Mouse (Mus musculus) liver, embryonic 16.5 days (tissue): Measurements from ENCODE around the gene Ogfrl1. TPM values are rescaled to one million over a fixed set of nuclear protein-coding genes. Genes with fewer than 3 reads are reported as not detected.

Experiments
- ATAC-seq: fragments of 200-750 bp; cut with Nextera tagmentation; 2 replicates; pipeline ENCODE4 v1.8.0; 2017; ENCODE audit warnings: low read depth, mild to moderate bottlenecking, moderate number of reproducible peaks, moderate library complexity
- H3K27ac ChIP-seq: fragments of 300-500 bp; sonication (generic); 2 replicates; pipeline ENCODE4 v1.5.1; 2014; ENCODE audit warnings: mild to moderate bottlenecking, low read length
- H3K27me3 ChIP-seq: fragments of 300-500 bp; sonication (generic); 2 replicates; pipeline ENCODE4 v1.6.1; 2014; ENCODE audit warnings: low read depth, low read length, mixed read lengths; ENCODE audit not compliant: control insufficient read depth, insufficient read depth
- H3K36me3 ChIP-seq: fragments of 300-500 bp; sonication (generic); 2 replicates; pipeline ENCODE4 v1.6.1; 2014; ENCODE audit warnings: mild to moderate bottlenecking; ENCODE audit not compliant: control insufficient read depth, insufficient read depth
- H3K4me1 ChIP-seq: fragments of 300-500 bp; sonication (generic); 2 replicates; pipeline ENCODE4 v1.6.1; 2014; ENCODE audit warnings: low read depth, low read length, mixed read lengths; ENCODE audit not compliant: control insufficient read depth
- H3K4me2 ChIP-seq: fragments of 300-500 bp; sonication (generic); 2 replicates; pipeline ENCODE4 v1.6.1; 2014; ENCODE audit warnings: low read depth, low read length, mixed read lengths
- H3K4me3 ChIP-seq: fragments of 300-500 bp; sonication (generic); 2 replicates; pipeline ENCODE4 v1.5.1; 2014; ENCODE audit warnings: low read depth, mild to moderate bottlenecking, low read length
- H3K9ac ChIP-seq: fragments of 300-500 bp; sonication (generic); 2 replicates; pipeline ENCODE4 v1.6.1; 2014; ENCODE audit warnings: low read depth, low read length
- H3K9me3 ChIP-seq: fragments of 300-500 bp; sonication (generic); replicated peaks from 2 replicates; pipeline ENCODE4 v1.6.1; 2016; ENCODE audit warnings: low read length; ENCODE audit not compliant: control insufficient read depth
- WGBS: fragments of 180-500 bp; shearing (Covaris S2); extraction: QIAGEN DNeasy Blood & Tissue Kit; methylation state at CpG from one replicate; pipeline ENCODE4 v1.1.7; 2014; ENCODE audit not compliant: insufficient replicate concordance; 5-methylcytosine and 5-hydroxymethylcytosine counted together
- polyA plus RNA-seq: library from polyadenylated mRNA; unstranded; fragments of >200 nt; fragmentation: Nextera tagmentation; extraction: Ambion mirVana; gene quantifications from 2 replicates; pipeline ENCODE4 v1.2.1, GENCODE M21; 2015

Gene Ogfrl1
- polyA plus RNA-seq, result 6.8 and 7.3 TPM in 2 replicates

- WGBS, result 30% methylated on average over 4 of the region's 4 CpGs
- Histone ChIP-seq H3K9me3 (no peaks in the 10 kb centered on the region), H3K27ac (no peak within 1 kb of the TSS), H3K4me2 (peak within 1 kb of the TSS; percentile 27; the same call in 1 of the 2 replicates), H3K27me3 (no peaks in the 10 kb centered on the region), H3K4me1 (peaks cover 10% of the 10 kb centered on the region), H3K4me3 (no peak within 1 kb of the TSS), H3K36me3 (no peaks in the 10 kb centered on the region), H3K9ac (no peak within 1 kb of the TSS)
- no peak for ATAC-seq
These were observed at the start of gene Ogfrl1 for GRCm38 (mm10) chr1:23397623-23398022. Gene Ogfrl1 (minus strand): TSS chr1:23397772.

GRCm38 (mm10) chr1:23445736-23446424 lies 48.3 kb upstream of the Ogfrl1 start:
- no peak overlapping the region for H3K4me2 ChIP-seq
- no peak overlapping the region for H3K4me3 ChIP-seq
- no peak overlapping the region for H3K27ac ChIP-seq
- WGBS, result 79% methylated on average over 5 of the region's 5 CpGs
- H3K9ac ChIP-seq, result no peak overlapping the region
- no peaks in the 10 kb centered on the region for H3K4me1 ChIP-seq
- no peak for ATAC-seq
- no peaks in the 10 kb centered on the region for H3K36me3 ChIP-seq
- no peaks in the 10 kb centered on the region for H3K9me3 ChIP-seq
- no peaks in the 10 kb centered on the region for H3K27me3 ChIP-seq

- no peak overlapping the region for H3K9ac ChIP-seq
- H3K27ac ChIP-seq, result no peak overlapping the region
- no peak overlapping the region for H3K4me2 ChIP-seq
- 23% methylated on average over 3 of the region's 3 CpGs for WGBS
- H3K27me3 ChIP-seq, result no peaks in the 10 kb centered on the region
- no peaks in the 10 kb centered on the region for H3K9me3 ChIP-seq
- H3K4me3 ChIP-seq, result no peak overlapping the region
- H3K36me3 ChIP-seq, result no peaks in the 10 kb centered on the region
- ATAC-seq, result no peak
- H3K4me1 ChIP-seq, result peaks cover 2% of the 10 kb centered on the region
These were observed 36.0 kb upstream of the Ogfrl1 start for GRCm38 (mm10) chr1:23433612-23434011.

- Histone ChIP-seq H3K27ac (peak overlapping the region; percentile 29; the same call in 1 of the 2 replicates), H3K36me3 (no peaks in the 10 kb centered on the region), H3K9ac (no peak overlapping the region), H3K27me3 (no peaks in the 10 kb centered on the region), H3K4me2 (no peak overlapping the region), H3K4me3 (no peak overlapping the region), H3K9me3 (no peaks in the 10 kb centered on the region), H3K4me1 (peaks cover 13% of the 10 kb centered on the region)
- peak; percentile 93 for ATAC-seq
- 18% methylated on average over 2 of the region's 2 CpGs for WGBS
These were observed 28.9 kb upstream of the Ogfrl1 start for GRCm38 (mm10) chr1:23426447-23426846.

- WGBS, result 61% methylated on average over 1 of the region's 1 CpGs
- Histone ChIP-seq H3K9me3 (no peaks in the 10 kb centered on the region), H3K27ac (no peak overlapping the region), H3K4me3 (no peak overlapping the region), H3K36me3 (no peaks in the 10 kb centered on the region), H3K4me2 (no peak overlapping the region), H3K9ac (no peak overlapping the region), H3K4me1 (peaks cover 16% of the 10 kb centered on the region), H3K27me3 (no peaks in the 10 kb centered on the region)
- no peak for ATAC-seq
These were observed 21.4 kb upstream of the Ogfrl1 start for GRCm38 (mm10) chr1:23418941-23419340.

GRCm38 (mm10) chr1:23418059-23418458 lies 20.5 kb upstream of the Ogfrl1 start:
- Histone ChIP-seq H3K9ac (no peak overlapping the region), H3K4me1 (peaks cover 16% of the 10 kb centered on the region), H3K9me3 (no peaks in the 10 kb centered on the region), H3K4me3 (no peak overlapping the region), H3K27ac (peak overlapping the region; percentile 7), H3K27me3 (no peaks in the 10 kb centered on the region), H3K4me2 (no peak overlapping the region), H3K36me3 (no peaks in the 10 kb centered on the region)
- ATAC-seq, result peak; percentile 5; the same call in 1 of the 2 replicates
- WGBS, result 43% methylated on average over 2 of the region's 2 CpGs

GRCm38 (mm10) chr1:23417562-23417961 lies 20.0 kb upstream of the Ogfrl1 start:
- H3K27me3 ChIP-seq, result no peaks in the 10 kb centered on the region
- 26% methylated on average over 3 of the region's 3 CpGs for WGBS
- H3K9ac ChIP-seq, result no peak overlapping the region
- no peaks in the 10 kb centered on the region for H3K9me3 ChIP-seq
- H3K4me3 ChIP-seq, result no peak overlapping the region
- H3K4me1 ChIP-seq, result peaks cover 16% of the 10 kb centered on the region
- H3K4me2 ChIP-seq, result peak overlapping the region; percentile 35
- peak; percentile 97 for ATAC-seq
- peak overlapping the region; percentile 60 for H3K27ac ChIP-seq
- H3K36me3 ChIP-seq, result no peaks in the 10 kb centered on the region

GRCm38 (mm10) chr1:23411533-23411932 lies 14.0 kb upstream of the Ogfrl1 start:
- Histone ChIP-seq H3K9me3 (no peaks in the 10 kb centered on the region), H3K4me1 (no peaks in the 10 kb centered on the region), H3K27me3 (no peaks in the 10 kb centered on the region), H3K4me3 (no peak overlapping the region), H3K4me2 (no peak overlapping the region), H3K36me3 (no peaks in the 10 kb centered on the region), H3K9ac (no peak overlapping the region), H3K27ac (no peak overlapping the region)
- WGBS, result 72% methylated on average over 5 of the region's 5 CpGs
- ATAC-seq, result peak; percentile 54; the same call in 1 of the 2 replicates

GRCm38 (mm10) chr1:23409960-23410359 lies 12.4 kb upstream of the Ogfrl1 start:
- H3K36me3 ChIP-seq, result no peaks in the 10 kb centered on the region
- no peaks in the 10 kb centered on the region for H3K4me1 ChIP-seq
- no peak for ATAC-seq
- no peak overlapping the region for H3K9ac ChIP-seq
- H3K4me3 ChIP-seq, result no peak overlapping the region
- no peak overlapping the region for H3K4me2 ChIP-seq
- H3K27ac ChIP-seq, result no peak overlapping the region
- WGBS, result 75% methylated on average over 2 of the region's 2 CpGs
- H3K9me3 ChIP-seq, result no peaks in the 10 kb centered on the region
- H3K27me3 ChIP-seq, result no peaks in the 10 kb centered on the region
